Mouse (Mus musculus) bone marrow macrophage, adult 2 months (primary cell): ENCODE results near the gene Cyp19a1.

ENCODE experiments used
- CTCF ChIP-seq: IDR thresholded peaks from 2 replicates; pipeline ENCODE4 v1.5.1; 2012; ENCODE audit warnings: low read depth, mild to moderate bottlenecking, low read length, moderate library complexity
- POLR2A ChIP-seq: IDR thresholded peaks from 2 replicates; pipeline ENCODE4 v1.6.1; 2012; ENCODE audit warnings: mild to moderate bottlenecking, low read depth, low read length, borderline replicate concordance

DNA sequence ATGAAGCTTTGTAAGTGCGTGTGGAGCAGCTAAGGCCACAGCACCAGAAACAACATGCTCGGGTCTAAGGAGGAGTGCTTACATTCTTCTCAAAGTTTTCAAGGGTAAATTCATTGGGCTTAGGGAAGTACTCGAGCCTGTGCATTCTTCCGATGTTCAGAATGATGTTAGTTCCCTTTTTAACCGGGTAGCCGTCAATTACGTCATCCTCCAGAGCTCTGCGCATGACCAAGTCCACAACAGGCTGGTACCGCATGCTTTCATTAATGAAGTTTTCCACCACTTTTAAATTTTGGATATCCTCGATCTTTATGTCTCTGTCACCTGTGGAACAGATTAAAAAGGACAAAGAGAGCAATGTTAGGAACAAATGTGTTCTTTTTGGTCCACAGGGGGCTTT is 99.5 kb downstream of the Cyp19a1 start:
- TF ChIP-seq CTCF: no peak
- no peak for TF ChIP-seq POLR2A
